ENCODE assay signal across 26 mouse cellular contexts in genomic region chr2:69328509-69329163, GRCm38 (mm10). TPM values are rescaled to one million over a fixed set of nuclear protein-coding genes. Genes with fewer than 3 reads are reported as not detected.
DNase-seq lines count a peak whose midpoint lies in the region; ATAC-seq and TF ChIP-seq lines count a peak whose summit lies in the region.
"Had no signal": no experiment of that assay in that cellular context is flagged by ENCODE, and none has a peak within 500 bp of the region (broad histone marks: within the 10 kb centered on the region; RNA-seq: fewer than 3 reads in every experiment).

No protein-coding gene starts in this region.

- no peaks in the 10 kb centered on the region for H3K27me3 ChIP-seq in forebrain, embryonic 15.5 days
- no peaks in the 10 kb centered on the region for H3K27me3 ChIP-seq in forebrain, embryonic 11.5 days (ENCODE audit: control insufficient read depth, insufficient read depth, low read length)
- no peaks in the 10 kb centered on the region for H3K27me3 ChIP-seq in forebrain, postnatal 0 days (ENCODE audit: insufficient read depth, low read length)
- H3K27me3 ChIP-seq in hindbrain, postnatal 0 days (ENCODE audit: insufficient read depth, low read length): no peaks in the 10 kb centered on the region
- H3K27me3 ChIP-seq in midbrain, postnatal 0 days (ENCODE audit: insufficient read depth, low read length): no peaks in the 10 kb centered on the region
- H3K27me3 ChIP-seq: heart, embryonic 12.5 days; kidney, embryonic 15.5 days; liver, embryonic 13.5 days had no signal

- 0 out of 2 replicates have a peak, but pooled peaks cover 3% of the 10 kb centered on the region for H3K4me1 ChIP-seq in forebrain, embryonic 15.5 days
- H3K4me1 ChIP-seq in forebrain, embryonic 11.5 days (replicated peaks; ENCODE audit: control insufficient read depth, insufficient read depth, low read length): no peaks in the 10 kb centered on the region
- H3K4me1 ChIP-seq in forebrain, postnatal 0 days (ENCODE audit: insufficient read depth): no peaks in the 10 kb centered on the region
- H3K4me1 ChIP-seq in hindbrain, postnatal 0 days (ENCODE audit: insufficient read depth, low read length): 0 out of 2 replicates have a peak, but pooled peaks cover 4% of the 10 kb centered on the region
- no peaks in the 10 kb centered on the region for H3K4me1 ChIP-seq in midbrain, postnatal 0 days (ENCODE audit: insufficient read depth, low read length)
- H3K4me1 ChIP-seq: heart, embryonic 12.5 days; kidney, embryonic 15.5 days; liver, embryonic 13.5 days had no signal

- H3K27ac ChIP-seq in forebrain, embryonic 15.5 days (replicated peaks): no peak overlapping the region
- H3K27ac ChIP-seq in forebrain, embryonic 11.5 days (ENCODE audit: low read depth, low read length): no peak overlapping the region
- no peak overlapping the region for H3K27ac ChIP-seq in forebrain, postnatal 0 days (ENCODE audit: low read depth, low read length)
- H3K27ac ChIP-seq in hindbrain, postnatal 0 days: no peak overlapping the region
- no peak overlapping the region for H3K27ac ChIP-seq in midbrain, postnatal 0 days (ENCODE audit: low read depth, low read length)
- H3K27ac ChIP-seq: kidney, embryonic 15.5 days; liver, embryonic 13.5 days had no signal

- TF ChIP-seq CTCF in forebrain, postnatal 0 days (IDR thresholded peaks at IDR 0.05; ENCODE audit: low read depth): no peak
- no peak for TF ChIP-seq CTCF in hindbrain, postnatal 0 days (IDR thresholded peaks at IDR 0.05; ENCODE audit: low read depth)
- no peak for TF ChIP-seq CTCF in midbrain, postnatal 0 days (IDR thresholded peaks at IDR 0.05)

- no peak for DNase-seq in forebrain, embryonic 11.5 days (ENCODE audit: low spot score)
- peak; percentile 10 for DNase-seq in forebrain, postnatal 0 days
- DNase-seq in hindbrain, postnatal 0 days (ENCODE audit: low spot score): peak; percentile 43
- DNase-seq in midbrain, postnatal 0 days (ENCODE audit: low spot score): peak; percentile 53
- no peak for DNase-seq in thymus, postnatal 25 days
- no peak for DNase-seq in spleen, adult 18-20 months
- DNase-seq: cerebellum, adult 9-11 months; gastrocnemius, postnatal 25 days; heart, adult 18-20 months; heart, postnatal 10 days; kidney, adult 11 months; kidney, postnatal 4 days; layer of hippocampus, adult 9-11 months; liver, embryonic 13.5 days; lung, adult 2 months had no signal

- no peak overlapping the region for H3K4me3 ChIP-seq in forebrain, embryonic 15.5 days
- H3K4me3 ChIP-seq in forebrain, embryonic 11.5 days (ENCODE audit: low read depth, low read length): no peak overlapping the region
- no peak overlapping the region for H3K4me3 ChIP-seq in forebrain, postnatal 0 days (ENCODE audit: low read depth, low read length)
- no peak overlapping the region for H3K4me3 ChIP-seq in hindbrain, postnatal 0 days (ENCODE audit: low read length)
- H3K4me3 ChIP-seq in midbrain, postnatal 0 days (ENCODE audit: low read depth, low read length): no peak overlapping the region
- H3K4me3 ChIP-seq: heart, embryonic 12.5 days; kidney, embryonic 15.5 days; liver, embryonic 13.5 days had no signal

- WGBS in forebrain, embryonic 15.5 days: 70% methylated on average over 5 of the region's 5 CpGs
- 80% methylated on average over 5 of the region's 5 CpGs for WGBS in forebrain, embryonic 11.5 days
- 67% methylated on average over 5 of the region's 5 CpGs for WGBS in forebrain, postnatal 0 days
- WGBS in hindbrain, postnatal 0 days: 61% methylated on average over 5 of the region's 5 CpGs
- 50% methylated on average over 5 of the region's 5 CpGs for WGBS in midbrain, postnatal 0 days

- no peaks in the 10 kb centered on the region for H3K36me3 ChIP-seq in forebrain, embryonic 15.5 days
- no peaks in the 10 kb centered on the region for H3K36me3 ChIP-seq in forebrain, embryonic 11.5 days (ENCODE audit: control insufficient read depth, insufficient read depth, low read length)
- H3K36me3 ChIP-seq in forebrain, postnatal 0 days (ENCODE audit: insufficient read depth): no peaks in the 10 kb centered on the region
- H3K36me3 ChIP-seq in hindbrain, postnatal 0 days (ENCODE audit: insufficient read depth, low read length): no peaks in the 10 kb centered on the region
- H3K36me3 ChIP-seq in midbrain, postnatal 0 days (ENCODE audit: insufficient read depth, low read length): no peaks in the 10 kb centered on the region
- H3K36me3 ChIP-seq: heart, embryonic 12.5 days; kidney, embryonic 15.5 days; liver, embryonic 13.5 days had no signal

- no peak overlapping the region for H3K4me2 ChIP-seq in forebrain, embryonic 15.5 days (replicated peaks)
- no peak overlapping the region for H3K4me2 ChIP-seq in forebrain, embryonic 11.5 days (ENCODE audit: low read depth, low read length, severe bottlenecking)
- H3K4me2 ChIP-seq in forebrain, postnatal 0 days (ENCODE audit: low read depth): no peak overlapping the region
- H3K4me2 ChIP-seq in hindbrain, postnatal 0 days (ENCODE audit: low read depth, low read length): no peak overlapping the region
- no peak overlapping the region for H3K4me2 ChIP-seq in midbrain, postnatal 0 days (ENCODE audit: low read depth, low read length, poor library complexity, severe bottlenecking)
- H3K4me2 ChIP-seq: heart, embryonic 12.5 days; kidney, embryonic 15.5 days; liver, embryonic 13.5 days had no signal

- no peaks in the 10 kb centered on the region for H3K9me3 ChIP-seq in forebrain, embryonic 15.5 days
- no peaks in the 10 kb centered on the region for H3K9me3 ChIP-seq in forebrain, embryonic 11.5 days (ENCODE audit: control insufficient read depth, low read length)
- no peaks in the 10 kb centered on the region for H3K9me3 ChIP-seq in forebrain, postnatal 0 days (ENCODE audit: low read length)
- no peaks in the 10 kb centered on the region for H3K9me3 ChIP-seq in hindbrain, postnatal 0 days (ENCODE audit: low read length)
- no peaks in the 10 kb centered on the region for H3K9me3 ChIP-seq in midbrain, postnatal 0 days (ENCODE audit: low read length)
- H3K9me3 ChIP-seq: heart, embryonic 12.5 days; kidney, embryonic 15.5 days; liver, embryonic 13.5 days had no signal

- ATAC-seq in forebrain, embryonic 15.5 days (replicated peaks): peak; percentile 68; the same call in 1 of the 2 replicates
- no peak for ATAC-seq in forebrain, embryonic 11.5 days (replicated peaks; ENCODE audit: low FRiP score)
- peak; percentile 60 for ATAC-seq in forebrain, postnatal 0 days
- peak; percentile 62; the same call in 1 of the 2 replicates for ATAC-seq in hindbrain, postnatal 0 days
- peak; percentile 54; the same call in 1 of the 2 replicates for ATAC-seq in midbrain, postnatal 0 days (ENCODE audit: low FRiP score)

- no peak overlapping the region for H3K9ac ChIP-seq in forebrain, embryonic 15.5 days (replicated peaks)
- no peak overlapping the region for H3K9ac ChIP-seq in forebrain, embryonic 11.5 days (ENCODE audit: low read length)
- no peak overlapping the region for H3K9ac ChIP-seq in forebrain, postnatal 0 days
- no peak overlapping the region for H3K9ac ChIP-seq in hindbrain, postnatal 0 days (replicated peaks; ENCODE audit: low read length)
- no peak overlapping the region for H3K9ac ChIP-seq in midbrain, postnatal 0 days (replicated peaks; ENCODE audit: low read length, poor library complexity, severe bottlenecking)
- H3K9ac ChIP-seq: heart, embryonic 12.5 days; kidney, embryonic 15.5 days; liver, embryonic 13.5 days had no signal

RNA-seq across cellular contexts. Expression of gene Abcb11, which starts 13.8 kb away (rescaled TPM):
- polyA plus RNA-seq in forebrain, embryonic 15.5 days (2015; fragmentation: Nextera tagmentation; extraction: Ambion mirVana): not detected in 2 replicates
- not detected in 2 replicates for polyA plus RNA-seq in forebrain, embryonic 11.5 days (2014; fragmentation: Nextera tagmentation; extraction: Ambion mirVana)
- total RNA-seq in forebrain, postnatal 0 days (2014; rRNA removed): 0.10 and 0.15 TPM in 2 replicates
- 0.05 and 0.10 TPM in 2 replicates for polyA plus RNA-seq in forebrain, postnatal 0 days (2015; fragmentation: Nextera tagmentation; extraction: Ambion mirVana)
- not detected in 2 replicates for total RNA-seq in hindbrain, postnatal 0 days (2014; rRNA removed)
- 0.10 TPM in 1 of 2 replicates, not detected in the other for polyA plus RNA-seq in hindbrain, postnatal 0 days (2015; fragmentation: Nextera tagmentation; extraction: Ambion mirVana)
- total RNA-seq in midbrain, postnatal 0 days (2014; rRNA removed): 0.05 TPM in 1 of 2 replicates, not detected in the other
- polyA plus RNA-seq in midbrain, postnatal 0 days (2015; fragmentation: Nextera tagmentation; extraction: Ambion mirVana): not detected in 2 replicates
- total RNA-seq: common myeloid progenitor, adult 5-6 weeks; gastrocnemius, postnatal 25 days; heart, adult 18-20 months; heart, postnatal 10 days; left cerebral cortex, adult 18-20 months; left cerebral cortex, postnatal 36 days; megakaryocyte, adult 5-6 weeks had no signal
- polyA plus RNA-seq: embryonic facial prominence, embryonic 11.5 days; heart, embryonic 12.5 days; limb, embryonic 14.5 days; neural tube, embryonic 11.5 days had no signal

RNA-seq across cellular contexts. Expression of gene Dhrs9, which starts 51.6 kb away (rescaled TPM):
- not detected in 2 replicates for polyA plus RNA-seq in forebrain, embryonic 15.5 days (2015; fragmentation: Nextera tagmentation; extraction: Ambion mirVana)
- polyA plus RNA-seq in forebrain, embryonic 11.5 days (2014; fragmentation: Nextera tagmentation; extraction: Ambion mirVana): not detected in 2 replicates
- under 0.01 TPM in 1 of 2 replicates, not detected in the other for total RNA-seq in forebrain, postnatal 0 days (2014; rRNA removed)
- polyA plus RNA-seq in forebrain, postnatal 0 days (2015; fragmentation: Nextera tagmentation; extraction: Ambion mirVana): not detected in 2 replicates
- total RNA-seq in hindbrain, postnatal 0 days (2014; rRNA removed): not detected in 2 replicates
- 0.04 TPM in 1 of 2 replicates, not detected in the other for polyA plus RNA-seq in hindbrain, postnatal 0 days (2015; fragmentation: Nextera tagmentation; extraction: Ambion mirVana)
- total RNA-seq in midbrain, postnatal 0 days (2014; rRNA removed): not detected in 2 replicates
- not detected in 2 replicates for polyA plus RNA-seq in midbrain, postnatal 0 days (2015; fragmentation: Nextera tagmentation; extraction: Ambion mirVana)
- polyA plus RNA-seq: embryonic facial prominence, embryonic 11.5 days; kidney, embryonic 15.5 days; neural tube, embryonic 11.5 days; testis, adult 2 months had no signal

Comparison
In these comparisons a context has a peak if more than half of its experiments do, and no peak if none do; other contexts are left out.
1. DNase-seq: peak in forebrain, postnatal 0 days (single experiment), hindbrain, postnatal 0 days (single experiment) and midbrain, postnatal 0 days (single experiment); none in forebrain, embryonic 11.5 days (single experiment), thymus, postnatal 25 days (single experiment) and spleen, adult 18-20 months (0 of 2).